Mouse (Mus musculus) forebrain, embryonic 16.5 days (tissue): ENCODE results near the gene Hspa8. TPM values are rescaled to one million over a fixed set of nuclear protein-coding genes. Genes with fewer than 3 reads are reported as not detected.

Source experiments
- ATAC-seq: fragments of 200-750 bp; cut with Nextera tagmentation; 2 replicates; pipeline ENCODE4 v1.8.0; 2017; ENCODE audit warnings: mild to moderate bottlenecking, moderate library complexity
- H3K27ac ChIP-seq: fragments of 300-500 bp; sonication (generic); 2 replicates; pipeline ENCODE4 v1.5.1; 2014; ENCODE audit warnings: low read length, control low read depth
- H3K27me3 ChIP-seq: fragments of 300-500 bp; sonication (generic); replicated peaks from 2 replicates; pipeline ENCODE4 v1.6.1; 2014; ENCODE audit warnings: low read length; ENCODE audit not compliant: control insufficient read depth, insufficient read depth
- H3K36me3 ChIP-seq: fragments of 300-500 bp; sonication (generic); 2 replicates; pipeline ENCODE4 v1.6.1; 2014; ENCODE audit not compliant: control insufficient read depth, insufficient read depth
- H3K4me1 ChIP-seq: fragments of 300-500 bp; sonication (generic); replicated peaks from 2 replicates; pipeline ENCODE4 v1.6.1; 2014; ENCODE audit warnings: low read length; ENCODE audit not compliant: control insufficient read depth, insufficient read depth
- H3K4me2 ChIP-seq: fragments of 300-500 bp; sonication (generic); 2 replicates; pipeline ENCODE4 v1.6.1; 2014; ENCODE audit warnings: mild to moderate bottlenecking, low read length, control low read depth
- H3K4me3 ChIP-seq: fragments of 300-500 bp; sonication (generic); replicated peaks from 2 replicates; pipeline ENCODE4 v1.5.1; 2014; ENCODE audit warnings: mild to moderate bottlenecking, low read length, control low read depth
- H3K9ac ChIP-seq: fragments of 300-500 bp; sonication (generic); replicated peaks from 2 replicates; pipeline ENCODE4 v1.6.1; 2014; ENCODE audit warnings: low read depth, low read length, control low read depth
- H3K9me3 ChIP-seq: fragments of 300-500 bp; sonication (generic); 2 replicates; pipeline ENCODE4 v1.6.1; 2016; ENCODE audit warnings: low read length; ENCODE audit not compliant: control insufficient read depth
- WGBS: fragments of 180-500 bp; shearing (Covaris S2); extraction: QIAGEN DNeasy Blood & Tissue Kit; methylation state at CpG from one replicate; pipeline ENCODE4 v1.1.7; 2014; 5-methylcytosine and 5-hydroxymethylcytosine counted together
- polyA plus RNA-seq: library from polyadenylated mRNA; unstranded; fragments of >200 nt; fragmentation: Nextera tagmentation; extraction: Ambion mirVana; gene quantifications from 2 replicates; pipeline ENCODE4 v1.2.1, GENCODE M21; 2015

The Hspa8 gene
- polyA plus RNA-seq: 3,453 and 3,528 TPM in 2 replicates

GRCm38 (mm10) chr9:40800675-40801612, at the start of gene Hspa8:
TSS of gene Hspa8 (plus strand) at chr9:40800984.
- Histone ChIP-seq H3K4me3 (peak within 1 kb of the TSS; percentile 96), H3K27ac (peak within 1 kb of the TSS; percentile 97), H3K9me3 (no peaks in the 10 kb centered on the region), H3K36me3 (peaks cover 22% of the 10 kb centered on the region), H3K4me1 (peaks cover 29% of the 10 kb centered on the region), H3K27me3 (no peaks in the 10 kb centered on the region), H3K9ac (peak within 1 kb of the TSS; percentile 99), H3K4me2 (peak within 1 kb of the TSS; percentile 87)
- ATAC-seq: peak; percentile 97
- WGBS: under 1% methylated on average over 77 of the region's 83 CpGs

- Histone ChIP-seq H3K9me3 (no peaks in the 10 kb centered on the region), H3K4me3 (no peak overlapping the region), H3K27me3 (no peaks in the 10 kb centered on the region), H3K9ac (no peak overlapping the region), H3K36me3 (no peaks in the 10 kb centered on the region), H3K4me2 (no peak overlapping the region), H3K4me1 (peaks cover 22% of the 10 kb centered on the region), H3K27ac (no peak overlapping the region)
- 60% methylated on average over 3 of the region's 3 CpGs for WGBS
- no peak for ATAC-seq
Measured at GRCm38 (mm10) chr9:40751749-40752148, 49.0 kb upstream of the Hspa8 start.

DNA sequence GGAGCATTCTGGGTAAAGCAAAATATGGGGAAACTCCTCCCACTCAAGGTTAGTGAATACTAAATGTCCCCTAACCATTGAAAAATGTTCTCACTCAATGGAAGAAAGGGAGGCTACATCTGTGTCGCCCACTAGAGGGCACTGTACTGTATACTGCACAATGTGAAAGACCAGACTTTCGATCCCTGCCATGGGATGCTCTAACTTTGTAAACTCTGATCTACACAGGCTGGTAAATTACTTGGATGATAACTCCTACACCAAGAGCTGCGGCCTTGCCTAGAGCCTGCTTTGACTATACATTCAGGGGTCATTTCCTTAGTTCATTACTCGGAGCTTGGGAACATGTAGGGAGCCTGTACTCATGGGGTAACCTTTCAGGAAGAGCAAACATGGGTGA, 44.4 kb upstream of the Hspa8 start:
- Histone ChIP-seq H3K27me3 (no peaks in the 10 kb centered on the region), H3K4me1 (peaks cover 22% of the 10 kb centered on the region), H3K27ac (peak overlapping the region; percentile 88), H3K4me3 (no peak overlapping the region), H3K4me2 (no peak overlapping the region), H3K36me3 (no peaks in the 10 kb centered on the region), H3K9me3 (no peaks in the 10 kb centered on the region), H3K9ac (no peak overlapping the region)
- WGBS: 21% methylated on average over 4 of the region's 4 CpGs
- no peak for ATAC-seq

GRCm38 (mm10) chr9:40757105-40757626, 43.6 kb upstream of the Hspa8 start:
- Histone ChIP-seq H3K27ac (peak overlapping the region; percentile 88), H3K4me3 (peak overlapping the region; percentile 29), H3K27me3 (no peaks in the 10 kb centered on the region), H3K36me3 (no peaks in the 10 kb centered on the region), H3K4me1 (peaks cover 22% of the 10 kb centered on the region), H3K9me3 (no peaks in the 10 kb centered on the region), H3K9ac (peak overlapping the region; percentile 41), H3K4me2 (peak overlapping the region; percentile 41)
- peak; percentile 82 for ATAC-seq
- 21% methylated on average over 12 of the region's 12 CpGs for WGBS

GRCm38 (mm10) chr9:40757685-40758270, 43.0 kb upstream of the Hspa8 start:
- H3K4me2 ChIP-seq: peak overlapping the region; percentile 41
- H3K27me3 ChIP-seq: no peaks in the 10 kb centered on the region
- 4% methylated on average over 22 of the region's 22 CpGs for WGBS
- peak overlapping the region; percentile 88 for H3K27ac ChIP-seq
- peak overlapping the region; percentile 29 for H3K4me3 ChIP-seq
- H3K9me3 ChIP-seq: no peaks in the 10 kb centered on the region
- peak overlapping the region; percentile 41 for H3K9ac ChIP-seq
- H3K36me3 ChIP-seq: no peaks in the 10 kb centered on the region
- peaks cover 22% of the 10 kb centered on the region for H3K4me1 ChIP-seq
- peak; percentile 92 for ATAC-seq

- no peak overlapping the region for H3K4me2 ChIP-seq
- no peak overlapping the region for H3K27ac ChIP-seq
- H3K9ac ChIP-seq: no peak overlapping the region
- H3K9me3 ChIP-seq: no peaks in the 10 kb centered on the region
- no peak for ATAC-seq
- WGBS: 90% methylated on average over 6 of the region's 6 CpGs
- peaks cover 7% of the 10 kb centered on the region; the same call in 1 of the 2 replicates for H3K36me3 ChIP-seq
- peaks cover 10% of the 10 kb centered on the region for H3K4me1 ChIP-seq
- H3K4me3 ChIP-seq: no peak overlapping the region
- H3K27me3 ChIP-seq: no peaks in the 10 kb centered on the region
Measured at GRCm38 (mm10) chr9:40762354-40762753, 38.4 kb upstream of the Hspa8 start.

DNA sequence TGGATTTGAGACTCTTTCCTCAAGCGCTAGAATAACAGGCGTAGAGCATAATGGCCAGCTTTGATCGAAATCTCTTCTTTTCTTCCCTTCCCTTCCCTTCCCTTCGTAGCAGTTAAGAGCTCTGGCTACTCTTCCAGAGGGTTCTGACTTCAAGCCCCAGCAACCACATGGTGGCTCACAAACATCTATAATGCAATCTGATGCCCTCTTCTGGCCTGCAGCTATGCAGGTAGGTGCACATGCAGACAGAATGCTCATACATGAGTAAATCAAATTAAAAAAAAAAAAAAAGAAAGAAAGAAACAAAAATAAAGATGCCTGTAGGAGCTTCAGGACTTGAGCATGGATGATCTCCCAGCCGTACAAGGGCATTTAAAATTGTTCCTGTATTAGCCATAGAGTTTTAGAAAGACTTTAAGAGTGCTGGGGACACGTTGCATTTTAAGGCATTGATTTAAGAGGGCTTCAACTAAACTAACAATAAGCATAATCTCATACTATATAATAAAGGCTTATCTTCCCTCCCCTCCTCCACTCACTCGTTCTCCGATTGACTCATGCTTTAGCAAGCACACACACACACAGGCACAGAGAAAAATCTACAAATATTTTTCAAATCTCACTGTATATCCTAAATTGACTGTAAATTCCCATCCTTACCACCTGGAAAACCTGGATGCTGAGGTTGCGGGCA, 35.8 kb upstream of the Hspa8 start:
- Histone ChIP-seq H3K4me3 (no peak overlapping the region), H3K4me2 (no peak overlapping the region), H3K9ac (no peak overlapping the region), H3K27ac (no peak overlapping the region), H3K9me3 (no peaks in the 10 kb centered on the region), H3K36me3 (peaks cover 7% of the 10 kb centered on the region; the same call in 1 of the 2 replicates), H3K27me3 (no peaks in the 10 kb centered on the region), H3K4me1 (no peaks in the 10 kb centered on the region)
- WGBS: 92% methylated on average over 8 of the region's 9 CpGs
- ATAC-seq: no peak

DNA sequence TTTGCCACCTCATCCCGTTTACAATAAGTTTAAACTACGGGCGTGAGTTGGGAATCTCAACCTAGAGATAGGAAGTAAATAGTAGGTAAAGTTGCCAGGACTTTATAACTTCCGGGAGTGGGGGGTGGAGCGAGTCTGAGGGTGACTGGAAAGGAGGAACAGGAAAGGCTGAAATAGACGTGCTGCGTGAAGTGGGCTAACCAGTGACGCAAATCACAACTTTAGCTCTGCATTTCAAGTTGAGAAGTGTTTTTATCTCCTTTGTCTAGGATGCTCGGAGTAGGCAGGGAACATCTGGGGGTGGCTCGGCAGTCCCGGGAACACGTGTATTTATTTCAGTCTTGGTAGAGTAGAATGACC, 35.2 kb upstream of the Hspa8 start:
- 60% methylated on average over 12 of the region's 12 CpGs for WGBS
- H3K9me3 ChIP-seq: no peaks in the 10 kb centered on the region
- no peak for ATAC-seq
- peaks cover 7% of the 10 kb centered on the region; the same call in 1 of the 2 replicates for H3K36me3 ChIP-seq
- no peak overlapping the region for H3K9ac ChIP-seq
- H3K27ac ChIP-seq: no peak overlapping the region
- H3K4me2 ChIP-seq: no peak overlapping the region
- no peaks in the 10 kb centered on the region for H3K27me3 ChIP-seq
- no peak overlapping the region for H3K4me3 ChIP-seq
- H3K4me1 ChIP-seq: no peaks in the 10 kb centered on the region
